Mouse (Mus musculus) fat pad, adult 2 months (tissue): ENCODE measurements around the gene Mcm9.
"Not testable (repeated sequence)": the region's sequence is repeated elsewhere in the genome, so short reads cannot be mapped to it uniquely, and the experiment has no call there.

Source experiments
- DNase-seq: peaks from one replicate; pipeline ENCODE4 v3.0.0-alpha.2; 2011; ENCODE audit warnings: low read depth, low spot score; ENCODE audit errors: extremely low read depth

Gene Mcm9

DNA sequence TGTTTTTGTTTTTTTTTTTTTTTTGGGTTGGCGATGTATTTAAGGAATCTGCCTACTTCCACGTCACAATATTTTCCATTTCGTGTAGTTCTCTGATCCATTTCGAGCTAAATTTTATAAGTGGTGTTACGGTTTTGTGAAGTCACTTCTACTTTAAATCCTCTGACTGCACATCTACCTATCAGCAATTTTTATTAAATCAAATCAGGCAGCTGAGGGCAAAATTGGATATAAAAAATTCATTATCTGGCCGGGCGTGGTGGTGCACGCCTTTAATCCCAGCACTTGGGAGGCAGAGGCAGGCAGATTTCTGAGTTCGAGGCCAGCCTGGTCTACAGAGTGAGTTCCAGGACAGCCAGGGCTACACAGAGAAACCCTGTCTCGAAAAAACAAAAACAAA, at the start of gene Mcm9:
Gene Mcm9, minus strand, starts transcription at position 101 of the 400 bp plus-strand sequence.
- DNase-seq, result not testable (repeated sequence)

DNA sequence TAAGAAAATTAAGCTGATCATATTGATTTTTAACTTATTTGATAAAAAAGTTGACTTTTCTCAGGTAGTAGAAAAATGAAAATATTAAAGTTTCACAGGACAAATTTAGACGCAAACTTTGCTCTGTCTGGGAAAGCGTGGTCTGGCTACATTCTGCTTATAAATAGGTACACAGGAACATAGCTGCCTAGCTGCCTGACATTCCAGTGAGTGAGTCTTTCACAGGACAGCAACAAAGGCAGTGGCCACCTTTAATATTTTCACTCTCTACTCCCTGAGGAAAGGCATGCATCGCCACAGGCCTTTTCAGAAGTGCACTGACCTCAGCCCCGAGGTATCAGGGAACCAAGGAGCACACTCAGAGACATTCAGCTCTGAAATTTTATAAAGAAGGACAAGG, 31.5 kb upstream of the Mcm9 start:
- no peak for DNase-seq

DNA sequence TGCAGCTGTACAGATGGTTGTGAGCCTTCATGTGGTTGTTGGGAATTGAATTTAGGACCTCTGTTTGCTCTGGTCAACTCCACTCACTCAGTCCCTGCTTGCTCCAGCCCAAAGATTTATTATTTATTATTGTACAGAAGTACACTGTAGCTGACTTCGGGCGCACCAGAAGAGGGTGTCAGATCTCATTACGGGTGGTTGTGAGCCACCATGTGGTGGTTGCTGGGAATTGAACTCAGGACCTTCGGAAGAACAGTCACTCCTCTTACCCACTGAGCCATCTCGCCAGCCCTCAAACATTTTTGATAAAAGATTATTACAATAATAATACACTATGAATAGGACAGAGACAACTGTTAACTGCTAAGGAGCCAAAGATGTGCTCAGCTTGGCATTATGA, 24.0 kb upstream of the Mcm9 start:
- DNase-seq, result not testable (repeated sequence)

DNA sequence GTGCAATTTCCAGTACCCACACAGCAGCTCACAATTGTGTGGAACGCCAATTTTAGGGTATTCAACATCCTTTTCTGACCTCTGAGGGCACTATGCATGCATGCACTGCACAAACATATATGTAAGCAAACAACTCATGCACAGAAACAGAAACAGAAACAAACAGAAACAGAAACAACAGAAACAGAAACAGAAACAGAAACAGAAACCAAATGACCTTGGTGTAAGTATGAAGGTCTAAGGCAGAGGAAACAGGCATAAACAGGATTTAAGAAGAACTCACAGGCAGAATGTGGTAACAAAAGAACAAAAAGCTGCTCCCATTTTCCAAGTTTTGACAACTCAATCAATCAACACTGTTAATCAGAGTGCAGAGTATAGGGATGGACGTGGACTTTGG, 20.4 kb upstream of the Mcm9 start:
- DNase-seq, result no peak

DNA sequence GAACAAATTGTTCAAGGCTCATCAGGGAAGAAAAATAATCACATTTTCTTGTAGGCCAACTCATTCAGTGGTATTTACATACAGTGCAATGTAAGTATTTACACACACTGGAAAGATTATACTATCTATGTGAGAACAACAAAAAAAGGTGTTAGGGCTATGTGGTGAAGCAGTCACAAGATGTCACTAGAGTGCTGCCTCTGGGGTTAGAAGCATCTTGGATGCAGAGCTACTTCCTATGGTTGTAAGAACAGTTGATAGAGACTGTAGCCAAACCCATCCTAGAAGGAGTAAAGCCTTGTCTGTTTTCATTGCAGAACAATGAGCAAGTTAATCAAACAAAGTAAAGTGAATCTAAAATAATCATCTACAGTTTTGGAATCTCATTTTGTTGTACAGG, 11.3 kb upstream of the Mcm9 start:
- no peak for DNase-seq

DNA sequence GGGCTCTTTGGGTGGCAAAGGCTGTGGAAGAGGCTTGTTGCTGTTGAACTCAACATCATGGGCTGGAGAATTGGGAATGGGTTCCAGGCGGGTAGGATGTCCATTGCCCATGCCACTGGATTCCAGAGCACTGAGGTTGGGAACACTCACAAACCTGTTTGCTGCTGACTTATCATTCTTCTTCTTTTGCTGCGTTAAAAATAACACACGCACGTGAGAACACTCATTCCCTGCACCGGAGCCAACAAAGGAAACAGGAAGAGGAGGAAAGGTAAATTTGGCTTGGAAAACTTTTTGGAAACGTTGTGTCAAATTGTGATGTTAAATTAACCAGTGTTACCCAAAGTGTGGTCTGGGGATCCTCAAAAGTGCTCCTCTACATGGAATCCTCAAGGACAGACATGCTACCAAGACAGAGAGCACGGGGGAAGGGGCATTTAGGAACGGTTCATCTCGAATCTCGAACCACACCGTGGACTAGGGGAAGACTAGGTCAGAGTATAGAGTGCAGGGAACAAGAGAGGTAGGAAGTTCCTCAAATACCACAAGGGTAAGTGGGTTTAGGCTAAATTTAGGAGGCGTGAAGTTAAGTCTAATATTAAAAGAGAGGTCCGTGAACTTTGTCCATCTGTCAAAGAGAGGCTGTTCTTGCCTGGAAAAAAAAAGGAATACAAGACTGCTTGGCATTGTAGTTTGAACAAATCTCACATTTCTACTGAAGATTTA, 5.2 kb upstream of the Mcm9 start:
- DNase-seq, result no peak

DNA sequence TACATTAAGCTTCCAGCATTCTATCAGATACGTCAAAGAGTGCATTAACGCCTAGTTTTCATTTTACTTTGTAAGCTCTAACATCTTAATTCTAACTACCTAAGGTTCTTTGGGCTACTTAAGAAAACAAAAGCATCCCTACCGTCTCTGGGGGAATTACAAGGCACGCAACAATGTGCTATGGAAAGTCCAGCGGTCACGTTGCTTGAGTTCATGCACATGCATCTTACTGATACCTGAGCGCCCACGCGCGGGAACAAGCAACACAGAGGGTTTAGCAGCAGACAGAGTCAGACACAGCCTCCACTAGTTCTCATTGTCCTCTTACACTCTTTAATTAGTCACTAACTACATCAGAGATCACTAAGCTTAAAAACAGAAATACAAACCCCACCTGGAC, 3.9 kb upstream of the Mcm9 start:
- DNase-seq, result no peak

DNA sequence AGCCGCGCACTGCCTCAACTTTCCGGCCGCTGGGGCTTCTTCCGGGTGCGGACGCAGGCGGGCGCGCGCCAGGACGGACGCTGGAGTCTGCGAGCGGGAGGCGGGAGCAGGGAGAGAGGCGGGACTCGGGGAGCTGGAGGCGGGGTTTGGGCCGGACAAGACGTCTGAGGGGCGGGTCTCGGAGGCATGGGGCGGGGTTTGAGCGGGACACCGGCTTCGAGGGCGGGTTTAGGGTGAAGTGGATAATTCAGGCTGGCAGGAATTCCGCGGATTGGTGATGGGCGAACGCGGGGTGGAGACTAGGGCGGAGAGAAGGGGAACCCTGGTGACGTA, 355 bp downstream of the Mcm9 start:
- DNase-seq, result peak; percentile 75

DNA sequence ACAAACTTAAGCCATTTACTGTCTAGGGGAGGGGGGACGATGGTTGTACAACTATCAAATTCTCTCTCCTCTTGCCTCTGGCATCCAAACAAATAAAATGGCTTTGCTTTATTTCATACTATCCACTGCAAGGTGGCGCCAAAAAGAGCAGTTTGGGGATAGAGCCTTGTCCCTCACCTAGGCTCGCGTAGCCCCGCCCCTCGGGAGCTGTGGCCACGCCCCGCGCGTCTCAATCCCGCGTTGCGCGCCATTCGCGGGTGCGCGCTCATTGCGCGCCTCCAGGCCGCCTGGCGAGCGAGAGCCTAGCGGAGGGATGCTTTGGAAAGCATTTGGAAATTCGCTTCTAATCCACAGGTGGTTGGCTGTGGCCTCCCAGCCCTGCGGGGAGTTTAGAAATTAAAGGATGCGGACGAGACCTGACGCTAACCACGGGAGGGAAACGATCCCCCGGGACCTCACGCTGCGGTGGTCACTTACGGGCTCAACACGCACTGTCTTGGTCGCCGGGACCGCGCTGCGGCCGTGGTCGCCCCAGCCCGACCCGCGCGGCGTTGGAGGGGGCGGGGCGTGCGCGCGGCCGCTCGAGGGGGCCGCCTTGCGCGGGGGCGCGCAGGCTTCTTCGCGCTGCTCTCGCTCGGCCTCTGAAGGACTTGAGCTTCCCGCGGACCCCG, 857 bp downstream of the Mcm9 start:
- DNase-seq, result no peak

DNA sequence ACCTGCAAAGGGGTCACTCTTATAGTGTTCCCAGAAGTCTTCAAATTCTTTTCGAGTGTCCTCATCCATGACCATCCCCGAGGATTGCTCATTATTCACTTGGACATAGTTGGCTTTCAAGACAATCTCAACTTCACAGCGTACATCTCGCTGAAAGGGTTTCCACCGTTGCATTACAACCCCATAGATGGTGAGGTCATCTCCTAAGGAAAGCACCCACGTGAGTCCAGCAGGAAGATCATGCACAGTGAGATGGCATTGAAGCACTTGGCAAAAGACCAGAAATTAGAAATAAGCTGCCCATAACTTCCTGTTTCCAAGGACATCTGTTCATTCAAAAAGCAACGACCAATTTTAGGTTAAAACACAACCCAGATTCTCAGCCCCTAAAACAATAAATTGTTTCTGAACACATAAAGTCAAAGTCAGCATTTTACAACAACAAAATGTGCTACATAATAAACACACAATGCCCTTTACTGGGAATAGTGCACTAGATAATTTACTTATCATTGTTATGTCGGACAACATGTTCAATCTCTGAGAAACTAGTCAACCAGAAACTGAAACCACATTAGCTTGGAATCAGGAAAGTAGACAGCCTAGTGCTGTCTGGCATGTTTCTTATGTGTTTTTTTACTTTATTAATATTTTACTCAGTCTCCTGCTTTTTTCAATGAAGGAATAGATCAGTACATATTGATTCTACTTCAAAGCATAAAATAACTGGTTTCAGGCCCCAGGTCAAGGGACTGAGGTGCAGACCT, 14.2 kb downstream of the Mcm9 start:
- DNase-seq, result no peak

DNA sequence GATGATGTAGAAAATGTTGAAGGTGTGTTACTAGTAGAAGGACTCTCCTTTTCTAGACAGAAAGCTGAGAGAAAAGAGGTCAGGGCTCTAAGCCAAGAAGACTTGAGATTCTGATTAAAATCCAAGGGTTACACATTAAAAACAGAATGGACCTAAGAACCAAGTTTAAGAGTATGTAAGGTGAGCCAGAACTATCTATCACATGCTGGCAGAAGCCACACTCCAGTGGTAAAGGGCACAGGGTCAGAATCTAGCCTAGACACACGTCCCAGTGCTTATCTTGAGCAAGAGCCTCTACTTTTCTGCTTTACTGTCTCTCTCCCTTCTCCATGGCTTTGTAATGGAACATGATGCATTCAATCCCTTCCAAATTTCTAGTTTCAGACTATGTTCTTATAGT, 16.3 kb downstream of the Mcm9 start:
- no peak for DNase-seq

DNA sequence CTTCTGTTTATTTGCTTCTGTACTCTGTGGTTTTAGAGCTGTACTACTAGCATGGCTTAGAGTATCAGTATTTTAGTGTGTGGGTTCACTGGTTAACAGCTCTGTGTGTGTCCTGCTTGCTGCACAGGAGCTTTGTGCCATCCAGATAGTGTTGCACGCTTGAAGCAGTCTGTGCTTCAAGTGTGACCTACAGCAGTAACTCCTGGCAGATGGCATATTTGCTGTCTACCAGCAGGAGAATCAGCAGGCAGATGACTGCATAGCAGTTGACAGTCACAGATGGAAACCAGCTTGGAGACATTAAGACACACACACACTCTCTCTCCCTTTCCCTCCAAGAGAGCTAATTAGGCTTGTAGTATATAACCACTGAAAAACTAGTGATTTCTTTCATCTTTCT, 18.1 kb downstream of the Mcm9 start:
- DNase-seq, result no peak

DNA sequence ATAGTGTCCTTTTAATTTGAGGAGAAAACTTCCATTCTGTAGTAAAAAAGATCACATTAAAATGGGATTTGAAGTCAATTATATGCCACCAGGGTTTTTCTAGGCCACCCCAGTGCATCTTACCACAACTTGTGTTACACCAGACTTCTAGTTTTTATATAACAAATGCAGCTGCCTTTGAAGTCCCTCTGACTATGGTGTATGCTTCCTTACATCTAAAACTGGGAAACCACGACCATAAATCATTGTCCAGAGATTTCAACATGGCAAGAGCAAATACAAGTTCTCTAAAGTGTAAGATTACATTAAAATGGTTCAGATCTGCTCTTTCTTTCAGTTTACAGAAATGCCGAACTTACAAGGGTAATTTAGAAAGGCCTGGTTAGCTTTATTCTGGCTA, 22.0 kb downstream of the Mcm9 start:
- no peak for DNase-seq

DNA sequence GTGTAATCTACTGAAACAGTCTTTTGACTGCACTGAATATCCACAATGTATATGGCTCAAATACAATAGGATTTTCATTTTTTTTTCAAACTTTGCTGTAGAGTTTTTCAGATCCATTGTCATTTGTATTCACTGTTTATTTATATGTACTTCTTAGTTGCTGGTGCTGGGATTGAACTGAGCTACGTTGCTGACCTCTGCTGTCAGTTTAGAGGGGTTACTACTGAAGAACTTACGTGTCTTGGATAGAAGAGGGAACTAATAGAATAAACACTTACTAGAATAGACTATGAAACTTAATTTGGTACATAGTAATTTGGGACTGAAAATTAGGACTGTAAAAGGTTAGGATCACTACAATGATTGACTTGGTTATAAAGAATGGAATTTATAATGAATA, 24.9 kb downstream of the Mcm9 start:
- no peak for DNase-seq

DNA sequence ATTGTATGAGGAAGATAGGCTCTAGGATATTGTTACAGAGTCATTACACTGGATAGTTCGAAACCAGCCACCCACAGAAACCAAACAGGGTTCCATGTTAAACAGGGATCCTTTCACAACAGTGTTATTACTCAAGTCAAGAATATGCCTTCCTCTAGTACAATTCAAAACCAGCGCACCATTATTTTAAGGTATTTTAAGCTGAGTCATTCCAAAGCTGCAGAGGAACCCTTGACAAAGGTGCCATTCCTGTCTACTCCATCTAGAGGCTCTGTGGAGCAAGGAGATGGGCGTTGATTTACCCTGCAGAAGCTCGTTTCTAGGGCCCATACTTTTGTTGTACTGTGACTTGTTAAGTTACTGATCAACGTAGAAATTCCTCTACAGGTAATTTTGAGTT, 31.4 kb downstream of the Mcm9 start:
- no peak for DNase-seq

DNA sequence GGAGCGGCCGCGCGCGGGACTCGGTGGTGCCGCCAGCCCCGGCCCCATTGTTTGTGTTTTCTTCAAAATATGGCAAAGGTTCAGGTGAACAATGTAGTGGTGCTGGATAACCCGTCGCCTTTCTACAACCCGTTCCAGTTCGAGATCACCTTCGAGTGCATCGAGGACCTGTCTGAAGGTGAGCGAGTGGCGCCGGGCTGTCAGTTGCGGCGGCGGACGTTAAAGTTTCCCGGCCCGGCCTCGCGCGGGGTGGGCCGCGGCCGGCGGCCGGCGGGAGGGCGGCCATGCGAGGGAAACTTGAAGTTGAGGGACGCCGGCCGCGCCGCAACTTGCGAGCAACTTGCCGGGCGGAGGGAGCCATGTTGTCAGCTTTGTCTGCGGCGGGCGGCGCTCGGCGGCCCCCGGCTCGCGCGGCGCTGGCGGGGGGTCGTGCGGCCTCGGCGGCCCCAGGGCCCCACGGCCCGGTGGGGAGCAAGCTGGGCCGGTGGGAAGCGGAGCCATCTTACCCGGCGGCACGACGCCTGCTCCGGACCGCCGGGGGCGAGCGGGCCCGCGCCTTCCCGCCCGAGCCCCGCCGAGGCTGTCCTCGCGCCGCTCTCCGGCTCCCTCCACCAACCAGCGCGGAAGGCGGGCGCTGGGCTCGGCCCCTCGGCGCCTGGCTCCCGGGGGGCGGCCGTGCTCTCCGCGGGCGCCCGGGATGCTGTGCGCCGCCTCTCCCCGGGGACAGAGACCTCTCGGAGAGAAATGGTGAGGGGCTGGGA, 32.9 kb downstream of the Mcm9 start:
- DNase-seq, result no peak

DNA sequence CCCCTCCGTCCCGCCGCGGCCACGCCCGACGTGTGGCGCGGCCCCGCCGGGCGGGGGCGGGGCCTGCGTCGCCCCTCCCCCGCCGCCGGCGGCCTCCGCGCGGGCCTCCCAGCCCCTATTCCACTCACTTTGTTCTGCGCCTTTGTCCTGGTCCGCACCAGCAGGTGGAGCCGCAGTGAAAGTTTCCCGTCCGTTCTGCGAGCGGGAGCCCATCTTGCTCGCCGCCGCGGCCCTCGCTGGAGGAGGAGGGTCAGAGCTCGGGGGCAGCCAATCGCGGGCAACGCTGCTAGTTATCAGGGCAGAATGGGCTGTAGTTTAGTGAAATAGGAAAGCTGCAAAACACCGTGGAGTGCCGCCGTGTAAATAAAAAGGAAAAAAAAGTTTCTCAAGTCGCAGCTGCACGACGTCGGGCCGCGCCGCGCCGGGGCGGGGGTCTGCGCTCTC, 33.5 kb downstream of the Mcm9 start, which contains the start of gene Asf1a:
Gene Asf1a, plus strand, starts transcription at position 81 of the 444 bp plus-strand sequence.
- peak; percentile 51 for DNase-seq

DNA sequence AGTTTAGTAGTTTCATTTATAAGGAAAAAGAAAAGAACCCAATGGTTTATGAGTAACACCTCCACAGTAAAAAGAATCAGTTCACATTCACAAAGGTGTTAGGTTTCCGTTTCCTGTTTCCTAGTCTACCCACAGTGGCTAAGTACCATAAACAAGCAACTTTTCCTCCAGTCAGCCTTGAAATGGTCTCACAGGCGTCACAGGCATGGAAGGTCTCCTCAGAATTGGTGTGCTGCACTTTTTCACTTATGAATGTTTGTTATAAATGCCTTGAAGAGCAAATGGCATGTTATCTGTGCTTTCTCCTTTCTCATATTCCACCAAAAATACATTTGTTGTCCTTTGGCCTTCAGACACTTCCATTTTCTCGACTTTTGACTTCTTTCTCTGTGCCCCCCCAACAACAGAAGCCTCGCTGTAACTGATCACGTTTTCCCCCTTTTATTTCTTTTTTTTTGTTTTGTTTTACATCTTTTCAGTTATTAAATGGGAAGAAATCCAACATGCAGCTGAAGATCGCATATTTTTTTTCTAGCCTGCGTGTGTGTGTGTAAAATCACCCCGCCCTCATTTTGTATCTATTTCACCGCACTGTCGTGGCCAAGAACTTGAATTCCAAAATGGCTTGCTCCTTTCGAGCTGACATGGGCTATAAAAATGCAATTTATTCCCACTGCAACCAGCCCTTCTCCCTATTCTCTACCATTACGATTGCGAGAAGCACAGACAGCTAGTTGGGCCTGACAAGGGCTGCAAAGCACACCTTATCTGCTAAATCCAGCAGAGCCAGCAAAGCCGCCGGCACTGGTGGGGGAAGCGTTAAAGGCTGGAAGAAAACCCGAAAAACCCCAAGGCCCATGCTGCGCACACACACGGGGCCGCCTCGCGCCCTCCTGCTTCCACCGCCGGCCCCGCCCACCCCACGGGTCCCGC, 34.2 kb downstream of the Mcm9 start:
- DNase-seq, result no peak

DNA sequence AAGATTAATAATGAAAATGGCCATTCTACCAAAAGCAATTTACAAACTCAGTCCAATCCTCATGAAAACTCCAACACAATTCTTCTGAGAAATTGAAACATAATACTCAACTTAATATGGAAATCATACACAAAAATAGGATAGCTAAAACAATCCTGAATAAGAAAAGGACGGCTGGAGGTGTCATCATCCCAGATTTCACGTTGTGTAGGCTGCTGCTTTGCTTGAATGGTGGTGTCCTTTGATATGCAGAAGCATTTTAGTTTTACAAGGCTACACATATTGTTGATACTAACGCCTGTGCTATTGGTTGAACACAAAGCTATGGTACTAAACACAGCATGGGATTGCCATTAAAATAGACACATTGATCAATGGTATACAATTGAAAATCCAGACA, 44.5 kb downstream of the Mcm9 start:
- no peak for DNase-seq

DNA sequence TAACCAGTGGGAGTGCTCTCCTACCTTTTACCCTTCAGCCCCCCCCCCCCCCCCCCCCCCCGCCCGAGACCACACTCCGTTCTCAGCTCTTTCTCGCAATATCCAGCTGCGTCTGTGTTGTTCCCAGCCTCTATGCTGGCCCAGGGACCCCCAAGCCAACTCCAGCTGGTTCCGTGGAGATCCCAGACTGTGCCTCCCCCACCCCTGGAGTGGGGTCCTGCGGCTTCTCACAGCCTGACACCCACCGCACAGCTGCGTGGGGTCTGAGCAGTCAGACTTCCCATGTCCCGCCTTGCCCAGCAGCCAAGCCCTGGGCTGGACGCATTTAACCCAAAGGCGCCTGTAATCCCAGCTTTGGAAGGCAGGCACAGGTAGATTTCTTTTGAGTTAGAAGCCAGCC, 49.2 kb downstream of the Mcm9 start:
- no peak for DNase-seq
